Mouse (Mus musculus) heart, embryonic 11.5 days (tissue): Measurements from ENCODE around the gene Gm20458. TPM values are rescaled to one million over a fixed set of nuclear protein-coding genes. Genes with fewer than 3 reads are reported as not detected.
A peak's percentile ranks its signal among the peaks of the same experiment; 100 is the strongest.

Experiments
- ATAC-seq: fragments of 200-750 bp; cut with Nextera tagmentation; replicated peaks from 2 replicates; pipeline ENCODE4 v1.8.0; 2017; ENCODE audit warnings: moderate library complexity; ENCODE audit not compliant: insufficient number of reproducible peaks, low FRiP score, low TSS enrichment
- H3K27ac ChIP-seq: fragments of 300-500 bp; sonication (generic); 2 replicates; pipeline ENCODE4 v1.5.1; 2014; ENCODE audit warnings: mild to moderate bottlenecking, low read depth, low read length
- H3K27me3 ChIP-seq: fragments of 300-500 bp; sonication (generic); 2 replicates; pipeline ENCODE4 v1.6.1; 2014; ENCODE audit warnings: mild to moderate bottlenecking, low read length, mixed read lengths; ENCODE audit not compliant: control insufficient read depth, insufficient read depth
- H3K36me3 ChIP-seq: fragments of 300-500 bp; sonication (generic); 2 replicates; pipeline ENCODE4 v1.6.1; 2014; ENCODE audit warnings: mild to moderate bottlenecking, low read length, moderate library complexity, mixed read lengths; ENCODE audit not compliant: control insufficient read depth, insufficient read depth
- H3K4me1 ChIP-seq: fragments of 300-500 bp; sonication (generic); 2 replicates; pipeline ENCODE4 v1.6.1; 2014; ENCODE audit warnings: low read length; ENCODE audit not compliant: control insufficient read depth, insufficient read depth
- H3K4me2 ChIP-seq: fragments of 300-500 bp; sonication (generic); 2 replicates; pipeline ENCODE4 v1.6.1; 2014; ENCODE audit warnings: mild to moderate bottlenecking, moderate library complexity
- H3K4me3 ChIP-seq: fragments of 300-500 bp; sonication (generic); 2 replicates; pipeline ENCODE4 v1.5.1; 2014; ENCODE audit warnings: low read depth, low read length
- H3K9ac ChIP-seq: fragments of 300-500 bp; sonication (generic); 2 replicates; pipeline ENCODE4 v1.6.1; 2014; ENCODE audit warnings: mild to moderate bottlenecking, low read depth, low read length, moderate library complexity
- H3K9me3 ChIP-seq: fragments of 300-500 bp; sonication (generic); replicated peaks from 2 replicates; pipeline ENCODE4 v1.6.1; 2016; ENCODE audit warnings: low read length; ENCODE audit not compliant: control insufficient read depth
- WGBS: fragments of 180-500 bp; shearing (Covaris S2); extraction: QIAGEN DNeasy Blood & Tissue Kit; methylation state at CpG from one replicate; pipeline ENCODE4 v1.1.7; 2014; ENCODE audit not compliant: insufficient replicate concordance; 5-methylcytosine and 5-hydroxymethylcytosine counted together
- polyA plus RNA-seq: library from polyadenylated mRNA; unstranded; fragments of >200 nt; fragmentation: Nextera tagmentation; extraction: Ambion mirVana; gene quantifications from 2 replicates; pipeline ENCODE4 v1.2.1, GENCODE M21; 2014

Gm20458 gene
- polyA plus RNA-seq, 1 experiment from 2014 or later: 8.4 TPM

DNA sequence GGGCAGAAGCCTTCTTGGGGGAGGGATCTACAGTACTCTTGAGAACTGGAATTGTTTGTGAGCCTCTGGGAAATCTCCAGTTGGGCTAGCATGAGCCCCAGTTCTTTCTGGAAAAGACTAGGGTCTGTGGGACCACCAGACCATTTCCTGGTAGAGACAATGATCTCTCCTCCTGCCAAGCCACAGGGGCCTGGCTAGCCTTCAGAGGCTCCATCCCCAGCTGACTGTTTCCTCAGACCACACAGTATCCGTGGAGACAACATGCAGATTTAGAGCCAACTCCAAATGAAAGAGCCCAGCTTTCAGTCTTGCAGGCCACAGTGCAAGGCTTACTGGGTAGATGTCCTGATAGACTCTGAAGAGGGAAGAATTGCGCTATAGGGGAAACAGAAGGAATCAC is 33.4 kb downstream of the Gm20458 start:
- 50% methylated on average over 2 of the region's 2 CpGs for WGBS
- ATAC-seq: no peak
- Histone ChIP-seq H3K27me3 (no peaks in the 10 kb centered on the region), H3K4me1 (peaks cover 6% of the 10 kb centered on the region), H3K4me2 (no peak overlapping the region), H3K27ac (no peak overlapping the region), H3K9ac (no peak overlapping the region), H3K36me3 (no peaks in the 10 kb centered on the region), H3K4me3 (no peak overlapping the region), H3K9me3 (no peaks in the 10 kb centered on the region)

DNA sequence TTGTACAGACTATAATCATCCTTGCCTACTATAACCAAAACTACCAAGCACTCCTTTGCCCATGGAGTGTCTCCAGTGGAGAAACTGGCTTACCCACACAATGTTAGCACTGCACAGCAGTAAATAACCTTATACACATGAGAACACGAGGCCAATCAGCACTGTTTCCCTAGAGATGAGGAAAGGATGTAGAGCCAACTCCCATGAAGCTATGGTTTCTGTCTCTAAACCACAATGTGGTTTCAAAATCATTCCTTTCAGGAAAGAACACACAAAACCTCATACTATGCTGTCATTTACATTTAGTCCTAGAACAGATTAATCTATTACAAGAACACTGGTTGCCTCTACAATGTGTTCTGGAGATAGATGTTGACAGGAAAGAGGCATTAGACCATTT is 35.6 kb downstream of the Gm20458 start:
- 60% methylated on average over 1 of the region's 1 CpGs for WGBS
- no peak for ATAC-seq
- Histone ChIP-seq H3K4me3 (no peak overlapping the region), H3K4me1 (peaks cover 6% of the 10 kb centered on the region), H3K27me3 (no peaks in the 10 kb centered on the region), H3K36me3 (peaks cover 10% of the 10 kb centered on the region), H3K9ac (no peak overlapping the region), H3K4me2 (peak overlapping the region; percentile 98; the same call in 1 of the 2 replicates), H3K9me3 (no peaks in the 10 kb centered on the region), H3K27ac (no peak overlapping the region)

GRCm38 (mm10) chr2:164496847-164497690 is 36.3 kb downstream of the Gm20458 start, which contains the start of gene Pigt:
Gene Pigt (plus strand): TSS chr2:164497520.
- Histone ChIP-seq H3K9me3 (no peaks in the 10 kb centered on the region), H3K4me3 (peak within 1 kb of the TSS; percentile 74), H3K4me2 (peak within 1 kb of the TSS; percentile 98), H3K27ac (peak within 1 kb of the TSS; percentile 22; the same call in 1 of the 2 replicates), H3K9ac (peak within 1 kb of the TSS; percentile 77), H3K27me3 (no peaks in the 10 kb centered on the region), H3K4me1 (peaks cover 6% of the 10 kb centered on the region), H3K36me3 (peaks cover 10% of the 10 kb centered on the region)
- WGBS: 3% methylated on average over 43 of the region's 43 CpGs
- peak; percentile 81 for ATAC-seq

- 0 out of 2 replicates have a peak, but pooled peaks have one; percentile 20 for ATAC-seq
- peak overlapping the region; percentile 76 for H3K9ac ChIP-seq
- 4% methylated on average over 21 of the region's 21 CpGs for WGBS
- H3K27me3 ChIP-seq: no peaks in the 10 kb centered on the region
- peak overlapping the region; percentile 74 for H3K4me3 ChIP-seq
- H3K4me2 ChIP-seq: peak overlapping the region; percentile 98
- no peak overlapping the region; the same call in 1 of the 2 replicates for H3K27ac ChIP-seq
- no peaks in the 10 kb centered on the region for H3K9me3 ChIP-seq
- H3K36me3 ChIP-seq: peaks cover 15% of the 10 kb centered on the region
- peaks cover 6% of the 10 kb centered on the region for H3K4me1 ChIP-seq
These were observed 37.0 kb downstream of the Gm20458 start for GRCm38 (mm10) chr2:164497691-164498268.

DNA sequence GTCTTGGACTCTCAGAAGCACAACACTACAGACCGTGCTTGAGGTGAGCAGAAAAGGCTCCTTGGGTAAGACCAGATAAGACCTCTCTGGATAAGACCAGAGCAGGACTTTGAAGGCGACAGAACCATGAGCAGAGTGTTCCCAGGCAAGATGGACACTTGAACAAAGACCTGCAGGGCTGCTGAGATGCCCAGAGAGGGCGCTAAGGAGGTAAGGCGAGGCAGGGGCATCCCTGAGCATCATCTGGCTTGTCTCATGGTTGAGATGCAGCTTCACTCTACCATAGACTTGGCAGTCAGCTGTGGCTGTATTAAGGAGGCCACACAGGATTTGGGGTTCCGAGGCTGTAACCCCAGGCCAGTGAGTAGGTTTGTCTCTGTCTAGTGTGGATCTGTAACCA is 38.5 kb downstream of the Gm20458 start:
- Histone ChIP-seq H3K4me2 (no peak overlapping the region), H3K4me3 (no peak overlapping the region), H3K27ac (no peak overlapping the region), H3K27me3 (no peaks in the 10 kb centered on the region), H3K9ac (no peak overlapping the region), H3K9me3 (no peaks in the 10 kb centered on the region; the same call in 1 of the 2 replicates), H3K36me3 (peaks cover 29% of the 10 kb centered on the region), H3K4me1 (peaks cover 6% of the 10 kb centered on the region)
- WGBS: 64% methylated on average over 5 of the region's 5 CpGs
- no peak for ATAC-seq

DNA sequence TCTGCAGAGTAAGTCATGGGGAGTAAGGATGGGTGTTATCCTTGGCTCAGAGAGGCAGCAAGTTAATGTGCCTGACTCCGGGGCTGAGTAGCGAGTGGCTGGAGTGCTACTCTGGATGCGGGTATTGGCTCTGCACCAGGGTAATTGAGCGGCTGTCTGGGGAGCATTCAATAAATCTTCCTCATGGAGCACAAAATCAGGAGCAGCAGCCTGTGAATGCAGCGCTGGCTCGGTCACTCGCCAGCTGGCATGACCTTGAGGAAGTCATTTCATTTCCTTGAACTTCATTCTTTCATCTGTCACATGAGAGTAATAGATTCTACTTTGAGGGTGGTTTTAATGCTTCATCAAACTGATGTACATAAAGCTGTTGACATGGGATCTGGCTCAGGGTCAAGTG is 39.7 kb downstream of the Gm20458 start:
- WGBS: 93% methylated on average over 7 of the region's 7 CpGs

DNA sequence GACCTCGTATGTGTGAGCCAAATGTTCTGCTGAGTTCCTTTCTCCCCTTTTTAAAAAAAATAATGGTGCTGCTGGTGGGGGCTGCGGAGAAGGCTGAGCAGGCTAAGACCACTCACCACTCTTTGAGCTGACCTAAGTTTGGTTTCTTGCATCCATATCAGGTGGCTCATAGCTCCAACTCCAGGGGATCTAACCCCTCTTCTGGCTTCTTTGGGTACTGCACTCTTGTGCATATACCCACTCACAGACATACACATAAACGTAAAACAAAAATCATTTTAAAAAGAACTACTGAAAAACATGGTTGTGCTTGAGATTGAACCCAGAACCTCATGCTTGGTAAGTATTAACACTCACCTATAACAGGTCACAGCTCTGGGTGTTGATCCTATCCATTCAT is 44.2 kb downstream of the Gm20458 start:
- no peaks in the 10 kb centered on the region for H3K4me1 ChIP-seq
- no peak overlapping the region for H3K4me2 ChIP-seq
- 95% methylated on average over 3 of the region's 3 CpGs for WGBS
- no peak overlapping the region for H3K9ac ChIP-seq
- peaks cover 4% of the 10 kb centered on the region for H3K9me3 ChIP-seq
- H3K27ac ChIP-seq: no peak overlapping the region
- peaks cover 41% of the 10 kb centered on the region for H3K36me3 ChIP-seq
- H3K4me3 ChIP-seq: no peak overlapping the region
- no peaks in the 10 kb centered on the region for H3K27me3 ChIP-seq
- no peak for ATAC-seq

More for the DNA sequence above, 39.7 kb downstream of the Gm20458 start:
- Histone ChIP-seq H3K27ac (no peak overlapping the region), H3K27me3 (no peaks in the 10 kb centered on the region), H3K36me3 (peaks cover 39% of the 10 kb centered on the region), H3K4me1 (peaks cover 6% of the 10 kb centered on the region), H3K4me2 (no peak overlapping the region), H3K4me3 (no peak overlapping the region), H3K9ac (no peak overlapping the region), H3K9me3 (peaks cover 4% of the 10 kb centered on the region)
- no peak for ATAC-seq

DNA sequence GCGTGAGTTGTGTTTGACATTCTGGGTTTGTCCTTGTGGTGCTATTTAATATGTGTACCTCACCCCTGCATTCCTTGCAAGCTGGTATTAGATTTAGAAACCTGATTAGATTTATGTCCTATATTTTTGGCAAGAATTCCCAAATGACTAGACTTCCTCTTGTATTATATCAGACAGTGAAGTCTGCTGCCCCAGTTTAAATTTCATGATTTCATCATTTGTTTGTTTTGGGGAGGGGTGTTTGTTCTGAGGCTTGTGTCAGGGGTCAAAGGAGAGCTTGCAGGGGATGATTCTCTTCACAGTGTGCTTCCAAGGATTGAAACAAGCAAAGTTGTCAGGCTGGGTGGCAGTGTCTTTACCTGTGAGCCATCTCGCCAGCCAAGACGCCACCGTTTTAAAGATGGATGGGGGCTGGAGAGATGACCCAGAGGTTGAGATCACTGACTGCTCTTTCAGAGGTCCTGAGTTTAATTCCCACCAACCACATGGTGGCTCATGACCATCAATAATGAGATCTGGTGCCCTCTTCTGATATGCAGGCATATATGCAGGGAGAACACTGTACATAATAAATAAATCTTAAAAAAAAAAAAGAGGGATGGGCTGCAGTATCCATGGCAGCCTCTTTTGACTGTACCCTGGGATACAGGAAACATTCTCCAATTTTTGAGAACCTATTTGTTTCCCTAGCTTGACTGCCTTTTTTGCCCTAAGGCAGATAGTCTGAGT is 45.0 kb downstream of the Gm20458 start:
- Histone ChIP-seq H3K27me3 (no peaks in the 10 kb centered on the region), H3K36me3 (peaks cover 35% of the 10 kb centered on the region), H3K4me2 (no peak overlapping the region), H3K4me3 (no peak overlapping the region), H3K9ac (no peak overlapping the region), H3K4me1 (no peaks in the 10 kb centered on the region), H3K27ac (no peak overlapping the region), H3K9me3 (peaks cover 4% of the 10 kb centered on the region)
- WGBS: 86% methylated on average over 4 of the region's 4 CpGs
- no peak for ATAC-seq
